8 mouse cellular contexts compared by ENCODE assay signal in genomic region chr3:96219661-96220130, GRCm38 (mm10). TPM values are rescaled to one million over a fixed set of nuclear protein-coding genes. Genes with fewer than 3 reads are reported as not detected.
DNase-seq lines count a peak whose midpoint lies in the region; ATAC-seq and TF ChIP-seq lines count a peak whose summit lies in the region.

Bola1 (minus strand) TSS chr3:96219709.
Hist2h2ab (plus strand) TSS chr3:96219865.

- peak within 1 kb of the TSS; percentile 99 for H3K27ac ChIP-seq in lung, embryonic 14.5 days (ENCODE audit: low read depth)
- H3K27ac ChIP-seq in olfactory bulb, adult 2 months (ENCODE audit: insufficient read depth, low read depth, low read length): peak within 1 kb of the TSS; percentile 98
- peak within 1 kb of the TSS; percentile 98 for H3K27ac ChIP-seq in thymus, adult 2 months (ENCODE audit: control insufficient read depth, insufficient read depth, low read length)

- DNase-seq in MEL-GATA-1-ER (ENCODE audit: extremely low read depth, low read depth): peak; percentile 100
- DNase-seq in cerebellum, adult 8-10 months: peak; percentile 78
- DNase-seq in forelimb bud, embryonic 11.5 days (ENCODE audit: low read depth, low spot score): peak; percentile 91
- DNase-seq in layer of hippocampus, adult 8-10 months (ENCODE audit: low spot score in 2 of 2): peak; percentile 74 to 82
- DNase-seq in lung, embryonic 14.5 days: peak; percentile 92
- DNase-seq in thymus, adult 2 months: peak; percentile 79

- peak; percentile 57 to 68 for ATAC-seq in hematopoietic stem cell, adult 5-6 weeks (replicated peaks in 1 of 2; ENCODE audit: insufficient read depth in 1 of 2, low FRiP score in 2 of 2, low TSS enrichment in 1 of 2, low read depth in 1 of 2, poor library complexity in 2 of 2, severe bottlenecking in 2 of 2)
- ATAC-seq in lung, embryonic 14.5 days (ENCODE audit: insufficient read depth): peak; percentile 85

- WGBS in lung, embryonic 14.5 days: under 1% methylated on average over 37 of the region's 37 CpGs
- under 1% methylated on average over 37 of the region's 37 CpGs for WGBS in olfactory bulb, adult 2 months
- WGBS in thymus, adult 2 months: under 1% methylated on average over 37 of the region's 37 CpGs

- no peaks in the 10 kb centered on the region for H3K9me3 ChIP-seq in lung, embryonic 14.5 days (ENCODE audit: low read depth, low read length)

- peaks cover 15% of the 10 kb centered on the region; the same call in 1 of the 2 replicates for H3K4me1 ChIP-seq in lung, embryonic 14.5 days (ENCODE audit: insufficient read depth)
- H3K4me1 ChIP-seq in olfactory bulb, adult 2 months (ENCODE audit: control insufficient read depth, insufficient read depth, low read length): peaks cover 5% of the 10 kb centered on the region
- peaks cover 18% of the 10 kb centered on the region for H3K4me1 ChIP-seq in thymus, adult 2 months (replicated peaks; ENCODE audit: control insufficient read depth, insufficient read depth, low read length)

- peak within 1 kb of the TSS; percentile 52 for H3K4me3 ChIP-seq in lung, embryonic 14.5 days (ENCODE audit: low read depth, low read length)
- H3K4me3 ChIP-seq in olfactory bulb, adult 2 months (ENCODE audit: insufficient read depth, low read depth, low read length): peak within 1 kb of the TSS; percentile 78
- H3K4me3 ChIP-seq in thymus, adult 2 months (ENCODE audit: control insufficient read depth, insufficient read depth, low read length): peak within 1 kb of the TSS; percentile 80

- H3K36me3 ChIP-seq in lung, embryonic 14.5 days (ENCODE audit: insufficient read depth): no peaks in the 10 kb centered on the region
- H3K36me3 ChIP-seq in thymus, adult 2 months (ENCODE audit: control insufficient read depth, insufficient read depth, low read length): no peaks in the 10 kb centered on the region

- no peak for TF ChIP-seq CTCF in lung, embryonic 14.5 days (IDR thresholded peaks at IDR 0.05; ENCODE audit: low read depth)
- no peak for TF ChIP-seq CTCF in olfactory bulb, adult 2 months (IDR thresholded peaks at IDR 0.05; ENCODE audit: insufficient read depth, low read depth, low read length)
- peak; percentile 42; the same call in 1 of the 2 replicates for TF ChIP-seq CTCF in thymus, adult 2 months (IDR thresholded peaks at IDR 0.05; ENCODE audit: borderline replicate concordance, control insufficient read depth, extremely low read depth, insufficient read depth, low read length, poor library complexity)

- H3K9ac ChIP-seq in lung, embryonic 14.5 days: peak within 1 kb of the TSS; percentile 82

- H3K27me3 ChIP-seq in lung, embryonic 14.5 days (ENCODE audit: insufficient read depth, low read length): no peaks in the 10 kb centered on the region
- no peaks in the 10 kb centered on the region for H3K27me3 ChIP-seq in thymus, adult 2 months (ENCODE audit: control insufficient read depth, insufficient read depth, low read length)

- peak; percentile 76 for TF ChIP-seq POLR2A in olfactory bulb, adult 2 months (IDR thresholded peaks at IDR 0.05; ENCODE audit: insufficient read depth, low read depth, low read length)
- peak; percentile 86 for TF ChIP-seq POLR2A in thymus, adult 2 months (IDR thresholded peaks at IDR 0.05; ENCODE audit: control insufficient read depth, extremely low read depth, insufficient read depth, low read length, poor library complexity)

- peak within 1 kb of the TSS; percentile 93 for H3K4me2 ChIP-seq in lung, embryonic 14.5 days

RNA-seq across cellular contexts. Expression of gene Bola1, which starts in this region (rescaled TPM):
- total RNA-seq in hematopoietic stem cell, adult 5-6 weeks (2017): 34.6 and 41.7 TPM in 2 replicates
- total RNA-seq in layer of hippocampus, adult 8-10 months (2022): 10 to 100 TPM; 13.1 to 20.2 (median 15.3) TPM
- polyA plus RNA-seq in lung, embryonic 14.5 days (2014; fragmentation: Nextera tagmentation; extraction: Ambion mirVana): 57.6 and 68.0 TPM in 2 replicates
- not detected in 2 replicates for polyA plus RNA-seq in olfactory bulb, adult 2 months (2012; ENCODE audit: insufficient read depth, insufficient read length, low replicate concordance, missing spikeins)
- 54.1 and 55.4 TPM in 2 replicates for polyA plus RNA-seq in thymus, adult 2 months (2012; rRNA removed)

RNA-seq across cellular contexts. Expression of gene Hist2h2ab, which starts in this region (rescaled TPM):
- total RNA-seq in hematopoietic stem cell, adult 5-6 weeks (2017): 114 and 199 TPM in 2 replicates
- total RNA-seq in layer of hippocampus, adult 8-10 months (2022): 10 to 100 TPM in 1 of 4 experiments, 1 to 10 TPM in 3; 7.7 to 10.8 (median 8.0) TPM
- not detected in 2 replicates for polyA plus RNA-seq in lung, embryonic 14.5 days (2014; fragmentation: Nextera tagmentation; extraction: Ambion mirVana)
- not detected in 2 replicates for polyA plus RNA-seq in olfactory bulb, adult 2 months (2012; ENCODE audit: insufficient read depth, insufficient read length, low replicate concordance, missing spikeins)
- polyA plus RNA-seq in thymus, adult 2 months (2012; rRNA removed): 6.1 and 15.8 TPM in 2 replicates

Comparison
In these comparisons a context has a peak if more than half of its experiments do, and no peak if none do; other contexts are left out.
1. Peak in every context shown above with its lines: DNase-seq, ATAC-seq, H3K4me3 ChIP-seq and H3K27ac ChIP-seq.
2. RNA of gene Bola1 (polyA plus RNA-seq): 57.6 to 68.0 TPM in lung, embryonic 14.5 days and 54.1 to 55.4 TPM in thymus, adult 2 months; not detected in olfactory bulb, adult 2 months; every median in the first group is over 10 times any median in the second.